Comparison of ENCODE assay signal across 8 mouse cellular contexts in genomic region chr2:121358381-121358780, GRCm38 (mm10). TPM values are rescaled to one million over a fixed set of nuclear protein-coding genes. Genes with fewer than 3 reads are reported as not detected.
DNase-seq lines count a peak whose midpoint lies in the region; ATAC-seq and TF ChIP-seq lines count a peak whose summit lies in the region.

No protein-coding gene starts in this region.

- peak overlapping the region; percentile 60 for H3K4me2 ChIP-seq in forebrain, embryonic 12.5 days
- peak overlapping the region; percentile 80 for H3K4me2 ChIP-seq in intestine, postnatal 0 days (replicated peaks; ENCODE audit: low read depth)
- H3K4me2 ChIP-seq in midbrain, embryonic 11.5 days: peak overlapping the region; percentile 53

- H3K9me3 ChIP-seq in G1E (replicated peaks): no peaks in the 10 kb centered on the region
- no peaks in the 10 kb centered on the region for H3K9me3 ChIP-seq in forebrain, embryonic 12.5 days
- H3K9me3 ChIP-seq in intestine, postnatal 0 days (ENCODE audit: control insufficient read depth): no peaks in the 10 kb centered on the region
- H3K9me3 ChIP-seq in midbrain, embryonic 11.5 days (ENCODE audit: control insufficient read depth, low read length): no peaks in the 10 kb centered on the region

- WGBS in forebrain, embryonic 12.5 days: 1% methylated on average over 16 of the region's 16 CpGs
- WGBS in intestine, postnatal 0 days: under 1% methylated on average over 16 of the region's 16 CpGs
- WGBS in midbrain, embryonic 11.5 days: under 1% methylated on average over 16 of the region's 16 CpGs

- H3K4me1 ChIP-seq in G1E (ENCODE audit: insufficient read depth, low read depth, low read length): peaks cover 26% of the 10 kb centered on the region
- H3K4me1 ChIP-seq in brown adipose tissue, adult 24 weeks (ENCODE audit: control insufficient read depth, insufficient read depth, insufficient read length, low read length): peaks cover 2% of the 10 kb centered on the region; the same call in 1 of the 2 replicates
- H3K4me1 ChIP-seq in forebrain, embryonic 12.5 days: peaks cover 19% of the 10 kb centered on the region
- H3K4me1 ChIP-seq in intestine, postnatal 0 days (replicated peaks; ENCODE audit: control insufficient read depth, insufficient read depth, low read length): peaks cover 5% of the 10 kb centered on the region; the same call in 1 of the 2 replicates
- peaks cover 12% of the 10 kb centered on the region; the same call in 1 of the 2 replicates for H3K4me1 ChIP-seq in midbrain, embryonic 11.5 days (ENCODE audit: control insufficient read depth, insufficient read depth, low read length)

- H3K4me3 ChIP-seq in G1E (ENCODE audit: low read depth, low read length): no peak overlapping the region
- peak overlapping the region; percentile 20; the same call in 1 of the 2 replicates for H3K4me3 ChIP-seq in brown adipose tissue, adult 24 weeks (ENCODE audit: insufficient read depth, low read depth, low read length)
- H3K4me3 ChIP-seq in forebrain, embryonic 12.5 days (replicated peaks): peak overlapping the region; percentile 35
- H3K4me3 ChIP-seq in intestine, postnatal 0 days (ENCODE audit: low read depth, low read length): peak overlapping the region; percentile 51
- H3K4me3 ChIP-seq in midbrain, embryonic 11.5 days (ENCODE audit: low read depth, low read length): peak overlapping the region; percentile 29

- no peak for TF ChIP-seq CTCF in G1E (IDR thresholded peaks at IDR 0.05; ENCODE audit: low read depth, low read length)
- no peak for TF ChIP-seq CTCF in intestine, postnatal 0 days (IDR thresholded peaks at IDR 0.05; ENCODE audit: low read depth)

- H3K27me3 ChIP-seq in G1E (ENCODE audit: insufficient read depth, low read length): peaks cover 46% of the 10 kb centered on the region
- peaks cover 36% of the 10 kb centered on the region for H3K27me3 ChIP-seq in forebrain, embryonic 12.5 days
- no peaks in the 10 kb centered on the region for H3K27me3 ChIP-seq in intestine, postnatal 0 days (replicated peaks; ENCODE audit: control insufficient read depth, insufficient read depth, low read length)
- H3K27me3 ChIP-seq in midbrain, embryonic 11.5 days (ENCODE audit: control insufficient read depth, insufficient read depth, low read length): peaks cover 12% of the 10 kb centered on the region

- intact Hi-C loops in left cerebral cortex, postnatal 25 days (cut with DNase I): loop anchor here (5.0 kb wide), 1 partner anchor 161 kb away; no protein-coding TSS in a partner anchor

- peak; percentile 12 for DNase-seq in G1E (ENCODE audit: low spot score)
- DNase-seq in left cerebral cortex, postnatal 25 days (ENCODE audit: low spot score in 2 of 2): peak; percentile 84 to 92
- DNase-seq in midbrain, embryonic 11.5 days (ENCODE audit: low spot score, missing footprints): peak; percentile 90
- peak; percentile 72 for DNase-seq in right cerebral cortex, postnatal 4 days

- no peak overlapping the region for H3K27ac ChIP-seq in brown adipose tissue, adult 24 weeks (replicated peaks; ENCODE audit: low read depth, low read length)
- no peak overlapping the region for H3K27ac ChIP-seq in forebrain, embryonic 12.5 days
- peak overlapping the region; percentile 93 for H3K27ac ChIP-seq in intestine, postnatal 0 days (ENCODE audit: low read depth, low read length)
- H3K27ac ChIP-seq in midbrain, embryonic 11.5 days (ENCODE audit: low read depth, low read length): no peak overlapping the region

- ATAC-seq in G1E (ENCODE audit: extremely low read depth, insufficient number of reproducible peaks, low FRiP score, poor library complexity, severe bottlenecking): no peak
- peak; percentile 42; the same call in 1 of the 2 replicates for ATAC-seq in forebrain, embryonic 12.5 days (ENCODE audit: low FRiP score)
- ATAC-seq in intestine, postnatal 0 days: peak; percentile 82
- ATAC-seq in midbrain, embryonic 11.5 days (ENCODE audit: low FRiP score): peak; percentile 25; the same call in 1 of the 2 replicates
- ATAC-seq in erythroid progenitor cell, adult 5-6 weeks (replicated peaks; ENCODE audit: low FRiP score, poor library complexity, severe bottlenecking): no peak

- peak overlapping the region; percentile 56 for H3K9ac ChIP-seq in forebrain, embryonic 12.5 days
- H3K9ac ChIP-seq in intestine, postnatal 0 days (ENCODE audit: low read depth, low read length): peak overlapping the region; percentile 50
- H3K9ac ChIP-seq in midbrain, embryonic 11.5 days (ENCODE audit: low read length): peak overlapping the region; percentile 62

- no peaks in the 10 kb centered on the region for H3K36me3 ChIP-seq in G1E (replicated peaks)
- no peaks in the 10 kb centered on the region for H3K36me3 ChIP-seq in forebrain, embryonic 12.5 days (replicated peaks)
- H3K36me3 ChIP-seq in intestine, postnatal 0 days (ENCODE audit: control insufficient read depth, insufficient read depth): peaks cover 6% of the 10 kb centered on the region; the same call in 1 of the 2 replicates
- no peaks in the 10 kb centered on the region for H3K36me3 ChIP-seq in midbrain, embryonic 11.5 days (ENCODE audit: control insufficient read depth, insufficient read depth, low read length)

RNA-seq across cellular contexts. Expression of gene Ckmt1, which starts 0.9 kb away (rescaled TPM):
- total RNA-seq in G1E (2014; fragmentation: Nextera tagmentation) (9.8 TPM in 1 of 2 replicates, not detected in the other), G1E (2017) (0.55 TPM in 1 of 2 replicates, not detected in the other)
- not detected in 2 replicates for polyA plus RNA-seq in G1E (2012)
- polyA plus RNA-seq in brown adipose tissue, adult 24 weeks (2012; ENCODE audit: insufficient read depth, insufficient read length, missing spikeins): not detected in 2 replicates
- 8.5 and 14.4 TPM in 2 replicates for polyA plus RNA-seq in forebrain, embryonic 12.5 days (2016; fragmentation: Nextera tagmentation; extraction: Ambion mirVana)
- 1,214 and 1,240 TPM in 2 replicates for polyA plus RNA-seq in intestine, postnatal 0 days (2015; fragmentation: Nextera tagmentation; extraction: Ambion mirVana)
- 100 to 1,000 TPM; 371 to 391 TPM for total RNA-seq in left cerebral cortex, postnatal 25 days (2021)
- polyA plus RNA-seq in midbrain, embryonic 11.5 days (2014; fragmentation: Nextera tagmentation; extraction: Ambion mirVana): 3.8 and 4.1 TPM in 2 replicates
- not detected in 2 replicates for total RNA-seq in erythroid progenitor cell, adult 5-6 weeks (2015; ENCODE audit: low replicate concordance)
- not detected in 2 replicates for total RNA-seq in erythroid progenitor cell, adult 5-6 weeks (2017; ENCODE audit: low replicate concordance)

RNA-seq across cellular contexts. Expression of gene Ppip5k1, which starts 3.2 kb away (rescaled TPM):
- total RNA-seq in G1E (2014; fragmentation: Nextera tagmentation) (11.1 and 15.2 TPM in 2 replicates), G1E (2017) (8.4 and 11.3 TPM in 2 replicates)
- polyA plus RNA-seq in G1E (2012): 2.0 and 2.6 TPM in 2 replicates
- 64.8 and 79.2 TPM in 2 replicates for polyA plus RNA-seq in brown adipose tissue, adult 24 weeks (2012; ENCODE audit: insufficient read depth, insufficient read length, missing spikeins)
- 12.5 and 14.5 TPM in 2 replicates for polyA plus RNA-seq in forebrain, embryonic 12.5 days (2016; fragmentation: Nextera tagmentation; extraction: Ambion mirVana)
- 19.2 and 25.0 TPM in 2 replicates for polyA plus RNA-seq in intestine, postnatal 0 days (2015; fragmentation: Nextera tagmentation; extraction: Ambion mirVana)
- 100 to 1,000 TPM; 111 to 122 TPM for total RNA-seq in left cerebral cortex, postnatal 25 days (2021)
- 10.3 and 11.2 TPM in 2 replicates for polyA plus RNA-seq in midbrain, embryonic 11.5 days (2014; fragmentation: Nextera tagmentation; extraction: Ambion mirVana)
- 12.6 and 19.3 TPM in 2 replicates for total RNA-seq in erythroid progenitor cell, adult 5-6 weeks (2015; ENCODE audit: low replicate concordance)
- 18.6 and 24.6 TPM in 2 replicates for total RNA-seq in erythroid progenitor cell, adult 5-6 weeks (2017; ENCODE audit: low replicate concordance)

RNA-seq across cellular contexts. Expression of gene Strc, which starts 28.6 kb away (rescaled TPM):
- total RNA-seq in G1E (2014; fragmentation: Nextera tagmentation) (not detected in 2 replicates), G1E (2017) (0.05 TPM in 1 of 2 replicates, not detected in the other)
- not detected in 2 replicates for polyA plus RNA-seq in G1E (2012)
- not detected in 2 replicates for polyA plus RNA-seq in brown adipose tissue, adult 24 weeks (2012; ENCODE audit: insufficient read depth, insufficient read length, missing spikeins)
- not detected in 2 replicates for polyA plus RNA-seq in forebrain, embryonic 12.5 days (2016; fragmentation: Nextera tagmentation; extraction: Ambion mirVana)
- 0.01 and 0.05 TPM in 2 replicates for polyA plus RNA-seq in intestine, postnatal 0 days (2015; fragmentation: Nextera tagmentation; extraction: Ambion mirVana)
- total RNA-seq in left cerebral cortex, postnatal 25 days (2021): under 1 TPM; 0.09 to 0.62 TPM
- polyA plus RNA-seq in midbrain, embryonic 11.5 days (2014; fragmentation: Nextera tagmentation; extraction: Ambion mirVana): not detected in 2 replicates
- 0.36 TPM in 1 of 2 replicates, not detected in the other for total RNA-seq in erythroid progenitor cell, adult 5-6 weeks (2015; ENCODE audit: low replicate concordance)
- total RNA-seq in erythroid progenitor cell, adult 5-6 weeks (2017; ENCODE audit: low replicate concordance): not detected in 2 replicates

RNA-seq across cellular contexts. Expression of gene Pdia3, which starts 55.2 kb away (rescaled TPM):
- total RNA-seq in G1E (2014; fragmentation: Nextera tagmentation) (233 and 263 TPM in 2 replicates), G1E (2017) (90.1 and 104 TPM in 2 replicates)
- polyA plus RNA-seq in G1E (2012): 315 and 418 TPM in 2 replicates
- polyA plus RNA-seq in brown adipose tissue, adult 24 weeks (2012; ENCODE audit: insufficient read depth, insufficient read length, missing spikeins): 92.2 and 124 TPM in 2 replicates
- 416 and 432 TPM in 2 replicates for polyA plus RNA-seq in forebrain, embryonic 12.5 days (2016; fragmentation: Nextera tagmentation; extraction: Ambion mirVana)
- 325 and 353 TPM in 2 replicates for polyA plus RNA-seq in intestine, postnatal 0 days (2015; fragmentation: Nextera tagmentation; extraction: Ambion mirVana)
- 100 to 1,000 TPM; 207 to 216 TPM for total RNA-seq in left cerebral cortex, postnatal 25 days (2021)
- 505 and 510 TPM in 2 replicates for polyA plus RNA-seq in midbrain, embryonic 11.5 days (2014; fragmentation: Nextera tagmentation; extraction: Ambion mirVana)
- 95.9 and 112 TPM in 2 replicates for total RNA-seq in erythroid progenitor cell, adult 5-6 weeks (2015; ENCODE audit: low replicate concordance)
- 73.1 and 88.2 TPM in 2 replicates for total RNA-seq in erythroid progenitor cell, adult 5-6 weeks (2017; ENCODE audit: low replicate concordance)

RNA-seq across cellular contexts. Expression of gene Catsper2, which starts 55.2 kb away (rescaled TPM):
- total RNA-seq in G1E (2014; fragmentation: Nextera tagmentation) (2.9 and 3.4 TPM in 2 replicates), G1E (2017) (0.55 and 1.2 TPM in 2 replicates)
- 0.11 and 0.13 TPM in 2 replicates for polyA plus RNA-seq in G1E (2012)
- polyA plus RNA-seq in brown adipose tissue, adult 24 weeks (2012; ENCODE audit: insufficient read depth, insufficient read length, missing spikeins): 3.6 and 4.5 TPM in 2 replicates
- polyA plus RNA-seq in forebrain, embryonic 12.5 days (2016; fragmentation: Nextera tagmentation; extraction: Ambion mirVana): 2.9 and 3.6 TPM in 2 replicates
- 1.3 and 1.6 TPM in 2 replicates for polyA plus RNA-seq in intestine, postnatal 0 days (2015; fragmentation: Nextera tagmentation; extraction: Ambion mirVana)
- total RNA-seq in left cerebral cortex, postnatal 25 days (2021): 1 to 10 TPM; 4.2 to 5.7 TPM
- polyA plus RNA-seq in midbrain, embryonic 11.5 days (2014; fragmentation: Nextera tagmentation; extraction: Ambion mirVana): 1.6 and 2.0 TPM in 2 replicates
- not detected in 2 replicates for total RNA-seq in erythroid progenitor cell, adult 5-6 weeks (2015; ENCODE audit: low replicate concordance)
- total RNA-seq in erythroid progenitor cell, adult 5-6 weeks (2017; ENCODE audit: low replicate concordance): not detected in 2 replicates

Comparison
In these comparisons a context has a peak if more than half of its experiments do, and no peak if none do; other contexts are left out.
1. ATAC-seq: peak in forebrain, embryonic 12.5 days (single experiment), intestine, postnatal 0 days (single experiment) and midbrain, embryonic 11.5 days (single experiment); none in G1E (single experiment) and erythroid progenitor cell, adult 5-6 weeks (single experiment).
2. DNase-seq: peak in every context shown above with its lines; median percentile 90 in midbrain, embryonic 11.5 days; 88 in left cerebral cortex, postnatal 25 days; 72 in right cerebral cortex, postnatal 4 days; 12 in G1E.
3. RNA of gene Ckmt1, which starts 0.9 kb away (polyA plus RNA-seq): 1,214 to 1,240 TPM in intestine, postnatal 0 days; 8.5 to 14.4 TPM in forebrain, embryonic 12.5 days, 3.8 to 4.1 TPM in midbrain, embryonic 11.5 days, not detected in G1E and not detected in brown adipose tissue, adult 24 weeks; every median in the first group is over 10 times any median in the second.
4. Peak in every context shown above with its lines, with median percentiles within 50 percentile points of each other: H3K4me2 ChIP-seq and H3K9ac ChIP-seq.